Mouse (Mus musculus): ENCODE data around the gene Mink1.
A peak's percentile ranks its signal among the peaks of the same experiment; 100 is the strongest.
"Not testable (repeated sequence)": the region's sequence is repeated elsewhere in the genome, so short reads cannot be mapped to it uniquely, and the experiment has no call there.

Mink1 gene

GRCm38 (mm10) chr11:70562287-70562994, at the start of gene Mink1:
Gene Mink1 (plus strand): TSS chr11:70562881.
- DNase-seq (ENCODE audit: low read depth, low spot score), result peak; percentile 93

- no peak for DNase-seq (ENCODE audit: low read depth, low spot score)
These were observed 49.2 kb upstream of the Mink1 start for GRCm38 (mm10) chr11:70513520-70513919.

- no peak for DNase-seq (ENCODE audit: low read depth, low spot score)
These were observed 48.4 kb upstream of the Mink1 start, which contains the start of gene Vmo1 for GRCm38 (mm10) chr11:70514288-70514687. Gene Vmo1 (minus strand): TSS chr11:70514616.

GRCm38 (mm10) chr11:70516352-70516751, 46.3 kb upstream of the Mink1 start:
- DNase-seq (ENCODE audit: low read depth, low spot score), result peak; percentile 62

- no peak for DNase-seq (ENCODE audit: low read depth, low spot score)
These were observed 44.2 kb upstream of the Mink1 start for GRCm38 (mm10) chr11:70518436-70518835.

- no peak for DNase-seq (ENCODE audit: low read depth, low spot score)
These were observed 43.8 kb upstream of the Mink1 start, which contains the start of gene Gltpd2 for GRCm38 (mm10) chr11:70518923-70519322. Gene Gltpd2 (plus strand): TSS chr11:70519196.

GRCm38 (mm10) chr11:70520178-70520769, 42.4 kb upstream of the Mink1 start:
- no peak for DNase-seq (ENCODE audit: low read depth, low spot score)

- DNase-seq (ENCODE audit: low read depth, low spot score), result not testable (repeated sequence)
These were observed 39.2 kb upstream of the Mink1 start for GRCm38 (mm10) chr11:70523306-70523989.

GRCm38 (mm10) chr11:70524782-70525181, 37.9 kb upstream of the Mink1 start:
- DNase-seq (ENCODE audit: low read depth, low spot score), result no peak

GRCm38 (mm10) chr11:70525184-70525678, 37.5 kb upstream of the Mink1 start, which contains the start of gene Psmb6:
Gene Psmb6 (plus strand): TSS chr11:70525367.
- DNase-seq (ENCODE audit: low read depth, low spot score), result peak; percentile 97

GRCm38 (mm10) chr11:70525726-70526125, 37.0 kb upstream of the Mink1 start:
- no peak for DNase-seq (ENCODE audit: low read depth, low spot score)

- DNase-seq (ENCODE audit: low read depth, low spot score), result no peak
These were observed 36.5 kb upstream of the Mink1 start for GRCm38 (mm10) chr11:70526211-70526610.

GRCm38 (mm10) chr11:70528610-70529009, 34.1 kb upstream of the Mink1 start:
- no peak for DNase-seq (ENCODE audit: low read depth, low spot score)

GRCm38 (mm10) chr11:70531065-70531464, 31.6 kb upstream of the Mink1 start:
- DNase-seq (ENCODE audit: low read depth, low spot score), result not testable (repeated sequence)

GRCm38 (mm10) chr11:70532839-70533238, 29.8 kb upstream of the Mink1 start, which contains the start of gene Gm40193:
Gene Gm40193 (minus strand): TSS chr11:70532939.
- no peak for DNase-seq (ENCODE audit: low read depth, low spot score)

GRCm38 (mm10) chr11:70539423-70539822, 23.3 kb upstream of the Mink1 start:
- DNase-seq (ENCODE audit: low read depth, low spot score), result no peak

- peak; percentile 93 for DNase-seq (ENCODE audit: low read depth, low spot score)
These were observed 22.6 kb upstream of the Mink1 start, which contains the start of gene Pld2 for GRCm38 (mm10) chr11:70539877-70540587. Gene Pld2 (plus strand): TSS chr11:70540064.

- DNase-seq (ENCODE audit: low read depth, low spot score), result no peak
These were observed 21.8 kb upstream of the Mink1 start for GRCm38 (mm10) chr11:70540928-70541327.

- DNase-seq (ENCODE audit: low read depth, low spot score), result no peak
These were observed 21.3 kb upstream of the Mink1 start for GRCm38 (mm10) chr11:70541415-70541814.

- no peak for DNase-seq (ENCODE audit: low read depth, low spot score)
These were observed 18.2 kb upstream of the Mink1 start for GRCm38 (mm10) chr11:70544496-70544895.

- no peak for DNase-seq (ENCODE audit: low read depth, low spot score)
These were observed 11.2 kb upstream of the Mink1 start for GRCm38 (mm10) chr11:70551526-70551925.
